Mouse (Mus musculus): ENCODE measurements at regions not wholly inside any gene's neighbourhood (a gene's known extent, or its start where the extent isn't known, plus 50 kb on each side); places are given as distances from the start of the nearest gene placed in this dataset.

GRCm38 (mm10) chr14:48330965-48331622, 114.8 kb upstream of the Tmem260 start:
- peak; percentile 38 for DNase-seq

- no peak for DNase-seq
Measured at GRCm38 (mm10) chr14:48331623-48332000, 114.3 kb upstream of the Tmem260 start.

GRCm38 (mm10) chr14:48332193-48332592, 113.7 kb upstream of the Tmem260 start:
- no peak for DNase-seq

GRCm38 (mm10) chr14:48332660-48333059, 113.3 kb upstream of the Tmem260 start:
- no peak for DNase-seq

GRCm38 (mm10) chr14:48334106-48334809, 111.7 kb upstream of the Tmem260 start:
- no peak for DNase-seq

GRCm38 (mm10) chr14:48339434-48339833, 106.5 kb upstream of the Tmem260 start:
- DNase-seq: no peak

GRCm38 (mm10) chr14:48342944-48343343, 103.0 kb upstream of the Tmem260 start:
- DNase-seq: no peak

GRCm38 (mm10) chr14:48345956-48346355, 100.0 kb upstream of the Tmem260 start:
- DNase-seq: no peak

GRCm38 (mm10) chr14:48349392-48350044, 96.4 kb upstream of the Tmem260 start:
- no peak for DNase-seq

GRCm38 (mm10) chr14:48351652-48352051, 94.3 kb upstream of the Tmem260 start:
- no peak for DNase-seq

GRCm38 (mm10) chr14:48352825-48353224, 93.1 kb upstream of the Tmem260 start:
- no peak for DNase-seq

GRCm38 (mm10) chr14:48354176-48354575, 91.7 kb upstream of the Tmem260 start:
- DNase-seq: no peak

- DNase-seq: no peak
Measured at GRCm38 (mm10) chr14:48357441-48357840, 88.5 kb upstream of the Tmem260 start.

- DNase-seq: no peak
Measured at GRCm38 (mm10) chr14:48358487-48359159, 87.3 kb upstream of the Tmem260 start.

GRCm38 (mm10) chr14:48361820-48362219, 84.1 kb upstream of the Tmem260 start:
- DNase-seq: no peak

- peak; percentile 87 for DNase-seq
Measured at GRCm38 (mm10) chr14:48367006-48367405, 78.9 kb upstream of the Tmem260 start.

- no peak for DNase-seq
Measured at GRCm38 (mm10) chr14:48370322-48370721, 75.6 kb upstream of the Tmem260 start.

- peak; percentile 43 for DNase-seq
Measured at GRCm38 (mm10) chr14:48371766-48372165, 74.2 kb upstream of the Tmem260 start.

- no peak for DNase-seq
Measured at GRCm38 (mm10) chr14:48376112-48376511, 69.8 kb upstream of the Tmem260 start.
